Mouse (Mus musculus) layer of hippocampus, postnatal 10 days (tissue): Measurements from ENCODE around the gene Hrc. TPM values are rescaled to one million over a fixed set of nuclear protein-coding genes. Genes with fewer than 3 reads are reported as not detected.
A peak's percentile ranks its signal among the peaks of the same experiment; 100 is the strongest.

ENCODE experiments used
- DNase-seq, 2 experiments: peaks; one replicate each; pipeline ENCODE4 v3.0.0; 2021; ENCODE audit warnings: low spot score in 2 of 2
- long read RNA-seq: library from polyadenylated mRNA; stranded (forward); transcript quantifications from one replicate; pipeline ENCODE4 v2.0.0, GENCODE M21; 2023
- total RNA-seq, 2 experiments: library from RNA; stranded (reverse); gene quantifications; 2 replicates each; pipeline ENCODE4 v1.2.3; 2021

Hrc gene
- total RNA-seq = under 1 TPM; 0.85 to 0.96 TPM
- long read RNA-seq = 0 reads

- no peak for DNase-seq
Observed at GRCm38 (mm10) chr7:45335056-45335455, at the start of gene Hrc. TSS of gene Hrc (plus strand) at chr7:45335290.

- DNase-seq = no peak
Observed at GRCm38 (mm10) chr7:45286486-45286885, 48.6 kb upstream of the Hrc start.

- DNase-seq = no peak
Observed at GRCm38 (mm10) chr7:45296626-45297025, 38.5 kb upstream of the Hrc start.

- DNase-seq = no peak
Observed at GRCm38 (mm10) chr7:45297563-45297962, 37.5 kb upstream of the Hrc start.

- peak; percentile 78 to 84 for DNase-seq
Observed at GRCm38 (mm10) chr7:45299752-45300151, 35.3 kb upstream of the Hrc start.

GRCm38 (mm10) chr7:45300270-45300669 lies 34.8 kb upstream of the Hrc start:
- peak; percentile 77 to 80 for DNase-seq

- peak; percentile 60 to 61 for DNase-seq
Observed at GRCm38 (mm10) chr7:45302626-45303025, 32.5 kb upstream of the Hrc start.

- no peak for DNase-seq
Observed at GRCm38 (mm10) chr7:45304869-45305268, 30.2 kb upstream of the Hrc start.

GRCm38 (mm10) chr7:45305275-45305674 lies 29.8 kb upstream of the Hrc start:
- DNase-seq = peak; percentile 74 to 75

GRCm38 (mm10) chr7:45308551-45309240 lies 26.4 kb upstream of the Hrc start:
- DNase-seq = no peak

- DNase-seq = peak; percentile 63 to 69
Observed at GRCm38 (mm10) chr7:45309455-45309854, 25.6 kb upstream of the Hrc start.

GRCm38 (mm10) chr7:45312023-45312422 lies 23.1 kb upstream of the Hrc start:
- no peak for DNase-seq

- DNase-seq = no peak
Observed at GRCm38 (mm10) chr7:45312686-45313453, 22.2 kb upstream of the Hrc start.

- DNase-seq = no peak
Observed at GRCm38 (mm10) chr7:45313495-45313894, 21.6 kb upstream of the Hrc start.

GRCm38 (mm10) chr7:45315182-45315701 lies 19.8 kb upstream of the Hrc start:
- no peak for DNase-seq

- DNase-seq = no peak
Observed at GRCm38 (mm10) chr7:45316536-45316935, 18.6 kb upstream of the Hrc start.

- DNase-seq = no peak
Observed at GRCm38 (mm10) chr7:45322245-45322644, 12.8 kb upstream of the Hrc start.

- no peak for DNase-seq
Observed at GRCm38 (mm10) chr7:45323069-45323468, 12.0 kb upstream of the Hrc start.

- DNase-seq = no peak
Observed at GRCm38 (mm10) chr7:45325800-45326199, 9.3 kb upstream of the Hrc start.

- no peak for DNase-seq
Observed at GRCm38 (mm10) chr7:45328841-45329475, 6.1 kb upstream of the Hrc start.

- no peak for DNase-seq
Observed at GRCm38 (mm10) chr7:45331502-45331901, 3.6 kb upstream of the Hrc start.
